Mouse (Mus musculus): ENCODE results near the gene Efs. TPM values are rescaled to one million over a fixed set of nuclear protein-coding genes. Genes with fewer than 3 reads are reported as not detected.

The Efs gene
- total RNA-seq, 1 experiment from 2014 or later, result not detected

- ATAC-seq (replicated peaks in 1 of 2; ENCODE audit: insufficient read depth in 1 of 2, low FRiP score in 2 of 2, low TSS enrichment in 1 of 2, low read depth in 1 of 2, poor library complexity in 2 of 2, severe bottlenecking in 2 of 2), result peak; percentile 98 to 99
These were observed 32.2 kb downstream of the Efs start for GRCm38 (mm10) chr14:54893651-54894181.

GRCm38 (mm10) chr14:54892200-54892599 lies 33.7 kb downstream of the Efs start, which contains the start of gene Pabpn1:
Gene Pabpn1, plus strand, starts transcription at chr14:54892500.
- no peak for ATAC-seq (replicated peaks in 1 of 2; ENCODE audit: insufficient read depth in 1 of 2, low FRiP score in 2 of 2, low TSS enrichment in 1 of 2, low read depth in 1 of 2, poor library complexity in 2 of 2, severe bottlenecking in 2 of 2)

GRCm38 (mm10) chr14:54885309-54885708 lies 40.6 kb downstream of the Efs start:
- ATAC-seq (replicated peaks in 1 of 2; ENCODE audit: insufficient read depth in 1 of 2, low FRiP score in 2 of 2, low TSS enrichment in 1 of 2, low read depth in 1 of 2, poor library complexity in 2 of 2, severe bottlenecking in 2 of 2), result no peak

GRCm38 (mm10) chr14:54884022-54884712 lies 41.8 kb downstream of the Efs start:
- 0 out of 4 replicates have a peak, but pooled peaks of 1 of the 2 experiments have one; percentile 14 for ATAC-seq (replicated peaks in 1 of 2; ENCODE audit: insufficient read depth in 1 of 2, low FRiP score in 2 of 2, low TSS enrichment in 1 of 2, low read depth in 1 of 2, poor library complexity in 2 of 2, severe bottlenecking in 2 of 2)

GRCm38 (mm10) chr14:54883154-54884021 lies 42.5 kb downstream of the Efs start, which contains the start of the genes Bcl2l2 and Gm20521:
Gene Bcl2l2, plus strand, starts transcription at chr14:54883377.
Gene Gm20521, plus strand, starts transcription at chr14:54883441.
- ATAC-seq (replicated peaks in 1 of 2; ENCODE audit: insufficient read depth in 1 of 2, low FRiP score in 2 of 2, low TSS enrichment in 1 of 2, low read depth in 1 of 2, poor library complexity in 2 of 2, severe bottlenecking in 2 of 2), result peak; percentile 82 to 83

DNA sequence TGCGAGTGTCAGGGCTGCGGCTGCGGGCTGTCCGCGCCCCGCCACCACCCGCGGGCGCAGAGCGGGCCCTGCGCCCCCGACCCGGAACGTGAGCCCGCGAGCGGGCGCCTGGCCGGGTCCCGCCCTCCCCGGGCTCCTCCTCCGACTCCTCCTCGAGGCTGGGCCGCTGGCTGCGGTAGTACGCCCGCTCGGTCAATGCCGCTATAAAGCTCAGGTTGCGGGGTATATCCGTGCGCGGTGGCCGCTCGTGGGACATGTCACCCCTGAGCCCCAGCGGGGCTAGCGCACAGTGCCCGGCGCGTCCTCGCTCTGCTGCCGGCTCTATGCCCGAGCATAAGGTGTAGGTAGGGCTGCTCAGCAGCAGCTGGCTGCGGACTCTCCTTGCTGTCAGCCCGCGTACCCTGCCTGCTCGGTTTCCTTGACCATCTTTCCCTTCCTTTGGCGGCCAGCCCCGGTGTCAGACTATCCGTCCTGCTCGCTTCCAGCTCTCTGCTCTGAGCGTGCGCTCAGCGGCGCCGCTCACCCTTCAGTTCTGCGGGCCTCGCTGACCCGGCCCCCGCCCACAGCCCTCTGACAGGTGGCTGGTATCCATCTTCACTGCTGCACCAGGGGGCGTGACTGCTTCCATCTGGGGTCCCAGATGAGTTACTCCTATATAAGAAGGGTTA lies 48.7 kb downstream of the Efs start, which contains the start of gene Ppp1r3e:
Gene Ppp1r3e (minus strand): TSS at position 503 of the 668 bp plus-strand sequence.
- ATAC-seq (replicated peaks in 1 of 2; ENCODE audit: insufficient read depth in 1 of 2, low FRiP score in 2 of 2, low TSS enrichment in 1 of 2, low read depth in 1 of 2, poor library complexity in 2 of 2, severe bottlenecking in 2 of 2), result peak; percentile 52 to 75

DNA sequence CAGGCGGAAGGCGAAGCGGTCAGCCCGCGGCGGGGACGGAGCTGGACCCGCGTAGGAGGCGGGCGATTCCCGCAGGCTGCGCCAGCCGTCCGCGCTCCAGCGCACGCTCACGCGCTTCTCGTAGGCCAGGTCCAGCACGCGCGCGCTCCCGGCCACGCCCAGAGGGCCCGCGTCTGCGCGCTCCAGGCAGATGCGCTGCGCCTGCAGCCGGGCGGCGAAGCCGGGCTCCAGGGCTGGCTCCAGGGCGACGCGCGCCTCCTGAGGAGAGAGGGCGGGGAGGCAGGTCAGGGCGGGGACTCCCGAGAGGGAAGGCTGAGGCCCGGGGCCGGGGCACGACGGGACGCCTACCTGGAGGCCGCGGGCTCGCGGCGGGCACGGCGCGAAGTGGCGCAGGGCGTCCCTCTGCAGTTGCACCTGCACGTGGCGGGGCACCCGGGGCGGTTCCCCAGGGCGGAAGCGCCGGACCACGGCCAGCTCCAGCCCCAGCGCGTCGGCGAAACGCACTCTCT lies 49.3 kb downstream of the Efs start:
- ATAC-seq (replicated peaks in 1 of 2; ENCODE audit: insufficient read depth in 1 of 2, low FRiP score in 2 of 2, low TSS enrichment in 1 of 2, low read depth in 1 of 2, poor library complexity in 2 of 2, severe bottlenecking in 2 of 2), result peak; percentile 72 to 73

DNA sequence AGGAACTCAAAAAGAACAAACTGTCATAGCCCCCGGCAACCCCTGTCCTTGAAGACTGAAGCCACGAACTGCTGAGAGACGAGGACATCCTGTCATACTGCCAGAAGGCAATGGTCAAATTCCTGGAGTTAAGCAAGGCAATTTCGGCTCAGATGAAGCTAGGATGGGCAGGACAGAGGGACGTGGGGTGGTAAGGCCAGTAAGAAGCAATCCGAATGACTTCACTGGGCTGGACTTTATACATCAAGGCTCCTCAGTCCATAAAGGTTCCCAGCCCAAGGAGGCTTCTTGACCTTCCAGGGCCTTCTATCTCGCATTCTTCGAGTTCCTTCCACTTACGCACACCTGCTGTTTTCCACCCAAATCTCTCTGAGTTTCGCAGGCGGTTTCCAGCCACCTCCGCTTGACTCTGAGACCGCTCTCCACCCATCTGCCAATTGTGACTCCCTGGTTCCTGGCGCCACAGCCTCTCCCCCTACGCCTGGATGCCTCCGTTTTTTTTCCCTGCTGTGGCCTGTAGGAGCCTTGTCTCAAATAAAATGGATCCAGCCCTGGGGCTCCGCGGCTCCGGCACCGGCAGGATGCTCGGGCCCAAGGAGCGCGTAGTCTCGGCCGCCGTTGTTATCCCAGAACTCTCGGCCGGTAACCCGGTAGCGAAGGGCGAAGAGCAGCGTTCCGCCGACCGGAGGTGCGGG lies 49.9 kb downstream of the Efs start:
- ATAC-seq (replicated peaks in 1 of 2; ENCODE audit: insufficient read depth in 1 of 2, low FRiP score in 2 of 2, low TSS enrichment in 1 of 2, low read depth in 1 of 2, poor library complexity in 2 of 2, severe bottlenecking in 2 of 2), result peak; percentile 6 to 34; a peak in 2 of 4 replicates

- ATAC-seq (replicated peaks in 1 of 2; ENCODE audit: insufficient read depth in 1 of 2, low FRiP score in 2 of 2, low TSS enrichment in 1 of 2, low read depth in 1 of 2, poor library complexity in 2 of 2, severe bottlenecking in 2 of 2), result no peak
These were observed 51.8 kb downstream of the Efs start for GRCm38 (mm10) chr14:54874165-54874564.

DNA sequence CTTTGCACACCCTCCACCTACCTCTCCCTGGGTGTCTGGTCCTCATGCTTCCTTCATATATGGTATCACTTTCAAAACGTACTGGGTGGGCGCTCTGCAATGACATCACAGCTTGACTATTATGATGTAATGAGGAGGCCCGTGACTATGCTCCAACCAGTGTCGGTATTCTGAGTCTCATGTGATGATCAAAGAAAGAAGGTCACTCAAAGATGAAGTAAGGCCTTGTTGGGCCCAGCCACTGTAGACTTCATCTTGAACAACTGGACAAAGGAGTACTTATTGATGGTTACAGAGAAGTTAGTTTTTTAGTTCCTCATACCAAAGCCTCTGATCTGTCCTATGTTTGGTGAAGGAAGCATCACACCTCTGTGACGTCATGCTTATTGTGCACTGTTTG lies 55.1 kb downstream of the Efs start, which contains the start of gene Homez:
Gene Homez (minus strand): TSS at position 101 of the 400 bp plus-strand sequence.
- ATAC-seq (replicated peaks in 1 of 2; ENCODE audit: insufficient read depth in 1 of 2, low FRiP score in 2 of 2, low TSS enrichment in 1 of 2, low read depth in 1 of 2, poor library complexity in 2 of 2, severe bottlenecking in 2 of 2), result no peak

DNA sequence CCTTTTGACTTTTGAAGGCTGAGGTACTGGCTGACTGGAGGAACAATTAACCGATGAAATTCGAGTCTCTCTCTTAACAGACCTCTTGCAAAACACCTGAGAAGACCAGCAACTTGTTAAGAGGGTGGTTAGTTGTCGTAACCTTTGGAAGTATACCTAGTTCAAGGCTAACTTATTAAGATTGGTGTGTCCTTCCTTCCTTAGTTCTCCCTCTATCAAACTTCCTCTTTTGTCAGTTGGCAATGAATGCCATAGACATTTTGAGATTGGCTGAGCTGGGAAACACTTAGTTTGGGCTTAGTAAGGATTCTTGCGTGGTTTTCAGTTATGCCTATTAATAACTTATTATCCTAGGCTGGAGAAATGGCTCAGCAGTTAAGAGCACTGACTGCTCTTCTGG lies 57.9 kb downstream of the Efs start:
- ATAC-seq (replicated peaks in 1 of 2; ENCODE audit: insufficient read depth in 1 of 2, low FRiP score in 2 of 2, low TSS enrichment in 1 of 2, low read depth in 1 of 2, poor library complexity in 2 of 2, severe bottlenecking in 2 of 2), result no peak

DNA sequence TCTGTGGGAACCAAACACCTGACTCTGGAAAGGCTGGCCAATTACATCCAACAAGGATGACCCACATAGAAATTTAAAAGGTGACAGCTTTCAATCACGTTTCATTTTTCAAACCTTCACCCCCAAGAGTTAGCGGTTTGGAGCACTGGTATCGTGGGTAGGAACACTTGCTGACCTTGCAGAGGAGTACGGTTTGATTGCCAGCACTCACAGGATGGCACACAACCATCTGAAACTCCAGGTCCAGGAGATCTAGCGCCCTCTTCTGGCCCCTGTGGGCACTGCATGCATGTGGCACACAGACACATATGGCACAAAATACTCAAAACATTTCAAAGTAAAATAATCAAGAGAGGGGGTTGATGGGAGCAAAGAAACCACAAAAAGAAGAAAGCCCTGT lies 59.0 kb downstream of the Efs start:
- no peak for ATAC-seq (replicated peaks in 1 of 2; ENCODE audit: insufficient read depth in 1 of 2, low FRiP score in 2 of 2, low TSS enrichment in 1 of 2, low read depth in 1 of 2, poor library complexity in 2 of 2, severe bottlenecking in 2 of 2)

Other genes starting within 250 kb of the Efs start
- gene 1700123O20Rik, start 239.9 kb downstream of the Efs start, total RNA-seq (2017), result 34.8 and 47.8 TPM in 2 replicates
- gene Acin1, start 239.2 kb downstream of the Efs start, total RNA-seq (2017), result 261 and 357 TPM in 2 replicates
- gene Gm29776, start 227.3 kb downstream of the Efs start, total RNA-seq (2017), result 1.1 TPM in 1 of 2 replicates, not detected in the other
- 11.4 and 25.4 TPM in 2 replicates for gene Cebpe, start 214.0 kb downstream of the Efs start, total RNA-seq (2017)
- gene Slc7a8, start 144.2 kb downstream of the Efs start, total RNA-seq (2017), result 2.3 and 3.2 TPM in 2 replicates
- gene Rnf212b, start 112.0 kb downstream of the Efs start, total RNA-seq (2017), result not detected in 2 replicates
- 11.3 and 19.1 TPM in 2 replicates for gene Homez, start 55.2 kb downstream of the Efs start, total RNA-seq (2017)
- 2.6 and 3.6 TPM in 2 replicates for gene Ppp1r3e, start 48.6 kb downstream of the Efs start, total RNA-seq (2017)
- 6.1 and 13.1 TPM in 2 replicates for gene Bcl2l2, start 42.7 kb downstream of the Efs start, total RNA-seq (2017)
- gene Gm20521, start 42.7 kb downstream of the Efs start, total RNA-seq (2017), result not detected in 2 replicates
- gene Pabpn1, start 33.6 kb downstream of the Efs start, total RNA-seq (2017), result 268 and 313 TPM in 2 replicates
- gene Slc22a17, start 13.0 kb downstream of the Efs start, total RNA-seq (2017), result 0.94 and 4.6 TPM in 2 replicates
- gene Il25, start 6.6 kb upstream of the Efs start, total RNA-seq (2017), result not detected in 2 replicates
- not detected in 2 replicates for gene Cmtm5, start 10.1 kb upstream of the Efs start, total RNA-seq (2017)
- gene Myh6, start 40.8 kb upstream of the Efs start, total RNA-seq (2017), result not detected in 2 replicates
- gene Gm17428, start 50.8 kb upstream of the Efs start, total RNA-seq (2017), result not detected in 2 replicates
- gene Myh7, start 68.5 kb upstream of the Efs start, total RNA-seq (2017), result not detected in 2 replicates
- gene Ngdn, start 89.3 kb upstream of the Efs start, total RNA-seq (2017), result 58.0 and 66.5 TPM in 2 replicates
- 3.1 and 3.8 TPM in 2 replicates for gene Zfhx2, start 166.2 kb upstream of the Efs start, total RNA-seq (2017)
- gene Thtpa, start 168.7 kb upstream of the Efs start, total RNA-seq (2017), result 9.0 and 17.9 TPM in 2 replicates
- gene Ap1g2, start 180.5 kb upstream of the Efs start, total RNA-seq (2017), result 17.2 and 23.9 TPM in 2 replicates
- not detected in 2 replicates for gene Jph4, start 190.8 kb upstream of the Efs start, total RNA-seq (2017)